Mouse (Mus musculus): Measurements from ENCODE around the gene Limch1.

Limch1 gene

GRCm38 (mm10) chr5:66941710-66942450 lies 196.3 kb downstream of the Limch1 start:
- no peak for DNase-seq

- no peak for DNase-seq
Observed at GRCm38 (mm10) chr5:66942922-66943321, 197.3 kb downstream of the Limch1 start.

GRCm38 (mm10) chr5:66943521-66943920 lies 197.9 kb downstream of the Limch1 start:
- no peak for DNase-seq

- no peak for DNase-seq
Observed at GRCm38 (mm10) chr5:66947958-66948357, 202.3 kb downstream of the Limch1 start.

- no peak for DNase-seq
Observed at GRCm38 (mm10) chr5:66949098-66949692, 203.6 kb downstream of the Limch1 start.

- DNase-seq: no peak
Observed at GRCm38 (mm10) chr5:66953375-66953774, 207.7 kb downstream of the Limch1 start.

- DNase-seq: no peak
Observed at GRCm38 (mm10) chr5:66953971-66954644, 208.5 kb downstream of the Limch1 start.

- DNase-seq: no peak
Observed at GRCm38 (mm10) chr5:66955245-66955644, 209.6 kb downstream of the Limch1 start.

GRCm38 (mm10) chr5:66957656-66958055 lies 212.0 kb downstream of the Limch1 start:
- DNase-seq: no peak

GRCm38 (mm10) chr5:66958118-66958517 lies 212.5 kb downstream of the Limch1 start:
- no peak for DNase-seq

GRCm38 (mm10) chr5:66959968-66960367 lies 214.3 kb downstream of the Limch1 start:
- no peak for DNase-seq

GRCm38 (mm10) chr5:66965442-66965841 lies 219.8 kb downstream of the Limch1 start:
- no peak for DNase-seq

- DNase-seq: no peak
Observed at GRCm38 (mm10) chr5:66967147-66967546, 221.5 kb downstream of the Limch1 start.

GRCm38 (mm10) chr5:66967646-66968045 lies 222.0 kb downstream of the Limch1 start:
- no peak for DNase-seq

GRCm38 (mm10) chr5:66968059-66968833 lies 222.6 kb downstream of the Limch1 start:
- no peak for DNase-seq

GRCm38 (mm10) chr5:66968925-66969711 lies 223.5 kb downstream of the Limch1 start:
- DNase-seq: no peak

GRCm38 (mm10) chr5:66975621-66976020 lies 230.0 kb downstream of the Limch1 start:
- no peak for DNase-seq

GRCm38 (mm10) chr5:66979332-66980218 lies 233.9 kb downstream of the Limch1 start:
- no peak for DNase-seq

- DNase-seq: no peak
Observed at GRCm38 (mm10) chr5:66980862-66981261, 235.2 kb downstream of the Limch1 start.

- DNase-seq: no peak
Observed at GRCm38 (mm10) chr5:66983104-66983503, 237.5 kb downstream of the Limch1 start.

GRCm38 (mm10) chr5:66988926-66989325 lies 243.3 kb downstream of the Limch1 start:
- no peak for DNase-seq

Measured in thymus, postnatal 4 days (tissue).